Mouse (Mus musculus): ENCODE results near the gene Gm20695.
"Not testable (repeated sequence)": the region's sequence is repeated elsewhere in the genome, so short reads cannot be mapped to it uniquely, and the experiment has no call there.

The Gm20695 gene

GRCm38 (mm10) chr16:3884201-3885064 lies at the start of gene Gm20695, which contains the start of gene Zfp597:
Gene Gm20695, plus strand, starts transcription at chr16:3884648.
Gene Zfp597, minus strand, starts transcription at chr16:3884561.
- DNase-seq (ENCODE audit: low spot score) = peak; percentile 96

- no peak for DNase-seq (ENCODE audit: low spot score)
These were observed 49.0 kb upstream of the Gm20695 start for GRCm38 (mm10) chr16:3835461-3835860.

DNA sequence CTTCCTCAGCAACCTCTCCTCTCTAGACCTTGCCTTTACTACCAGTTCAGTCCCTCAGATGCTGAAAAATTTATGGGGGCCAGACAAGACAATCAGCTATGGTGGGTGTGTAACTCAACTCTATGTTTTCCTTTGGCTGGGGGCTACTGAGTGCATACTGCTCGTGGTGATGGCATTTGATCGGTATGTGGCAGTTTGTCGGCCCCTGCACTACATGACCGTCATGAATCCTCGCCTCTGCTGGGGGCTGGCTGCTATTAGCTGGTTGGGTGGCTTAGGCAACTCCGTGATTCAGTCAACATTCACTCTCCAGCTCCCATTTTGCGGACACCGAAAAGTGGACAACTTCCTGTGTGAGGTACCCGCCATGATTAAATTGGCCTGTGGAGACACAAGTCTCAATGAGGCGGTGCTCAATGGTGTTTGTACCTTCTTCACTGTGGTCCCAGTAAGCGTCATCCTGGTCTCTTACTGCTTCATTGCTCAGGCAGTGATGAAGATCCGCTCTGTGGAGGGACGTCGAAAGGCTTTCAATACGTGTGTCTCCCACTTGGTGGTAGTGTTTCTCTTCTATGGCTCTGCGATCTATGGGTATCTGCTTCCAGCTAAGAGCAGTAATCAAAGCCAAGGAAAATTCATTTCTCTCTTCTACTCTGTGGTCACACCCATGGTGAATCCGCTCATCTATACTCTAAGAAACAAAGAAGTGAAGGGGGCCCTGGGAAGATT lies 45.1 kb upstream of the Gm20695 start:
- peak; percentile 35 for DNase-seq (ENCODE audit: low spot score)

- peak; percentile 14 for DNase-seq (ENCODE audit: low spot score)
These were observed 41.5 kb upstream of the Gm20695 start for GRCm38 (mm10) chr16:3842989-3843388.

- DNase-seq (ENCODE audit: low spot score) = no peak
These were observed 40.7 kb upstream of the Gm20695 start for GRCm38 (mm10) chr16:3843796-3844195.

DNA sequence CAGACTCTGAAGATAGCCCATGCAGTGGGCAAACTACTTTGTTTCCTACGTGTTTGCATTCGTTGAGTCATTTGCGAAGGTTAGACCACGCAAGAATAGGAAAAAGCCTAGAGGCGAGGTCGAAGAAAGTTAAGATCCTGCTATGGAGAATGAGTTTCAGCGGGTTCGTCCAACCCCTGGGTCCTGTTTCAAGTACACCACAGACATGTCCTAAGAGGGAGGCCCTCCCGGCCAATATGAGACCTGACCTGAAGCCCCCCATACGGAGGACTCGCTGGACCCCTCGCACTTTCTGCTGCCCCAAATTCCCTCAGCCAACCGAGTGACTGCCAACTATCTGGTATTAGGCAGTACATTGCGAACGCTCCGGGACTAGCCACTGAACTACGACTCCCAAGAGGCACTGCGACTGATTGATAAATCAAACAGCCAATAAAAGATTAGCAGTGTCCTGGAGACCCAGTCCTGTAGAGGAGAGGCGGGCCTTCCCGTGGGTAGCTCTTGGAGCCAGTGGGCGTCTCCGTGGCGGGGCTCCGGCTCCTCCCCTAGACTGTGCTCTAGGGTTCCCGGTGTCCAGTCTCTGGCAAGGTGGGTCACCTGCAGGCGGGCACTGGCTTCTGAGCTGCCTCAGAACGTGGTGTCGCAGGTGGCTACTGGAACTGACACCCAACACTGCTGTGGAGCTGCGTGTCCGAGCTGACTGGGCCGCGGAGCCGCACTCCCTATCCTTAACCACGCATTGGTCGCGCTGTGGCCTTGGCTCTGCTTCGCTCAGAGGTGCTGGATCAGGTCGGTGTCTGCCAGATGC lies 37.5 kb upstream of the Gm20695 start, which contains the start of gene Zfp174:
Gene Zfp174, plus strand, starts transcription at position 558 of the 808 bp plus-strand sequence.
- DNase-seq (ENCODE audit: low spot score) = peak; percentile 99

GRCm38 (mm10) chr16:3847871-3848270 lies 36.6 kb upstream of the Gm20695 start:
- DNase-seq (ENCODE audit: low spot score) = peak; percentile 13

GRCm38 (mm10) chr16:3848416-3848815 lies 36.0 kb upstream of the Gm20695 start:
- no peak for DNase-seq (ENCODE audit: low spot score)

- DNase-seq (ENCODE audit: low spot score) = not testable (repeated sequence)
These were observed 33.1 kb upstream of the Gm20695 start for GRCm38 (mm10) chr16:3851301-3851700.

- DNase-seq (ENCODE audit: low spot score) = no peak
These were observed 31.9 kb upstream of the Gm20695 start for GRCm38 (mm10) chr16:3852586-3852985.

DNA sequence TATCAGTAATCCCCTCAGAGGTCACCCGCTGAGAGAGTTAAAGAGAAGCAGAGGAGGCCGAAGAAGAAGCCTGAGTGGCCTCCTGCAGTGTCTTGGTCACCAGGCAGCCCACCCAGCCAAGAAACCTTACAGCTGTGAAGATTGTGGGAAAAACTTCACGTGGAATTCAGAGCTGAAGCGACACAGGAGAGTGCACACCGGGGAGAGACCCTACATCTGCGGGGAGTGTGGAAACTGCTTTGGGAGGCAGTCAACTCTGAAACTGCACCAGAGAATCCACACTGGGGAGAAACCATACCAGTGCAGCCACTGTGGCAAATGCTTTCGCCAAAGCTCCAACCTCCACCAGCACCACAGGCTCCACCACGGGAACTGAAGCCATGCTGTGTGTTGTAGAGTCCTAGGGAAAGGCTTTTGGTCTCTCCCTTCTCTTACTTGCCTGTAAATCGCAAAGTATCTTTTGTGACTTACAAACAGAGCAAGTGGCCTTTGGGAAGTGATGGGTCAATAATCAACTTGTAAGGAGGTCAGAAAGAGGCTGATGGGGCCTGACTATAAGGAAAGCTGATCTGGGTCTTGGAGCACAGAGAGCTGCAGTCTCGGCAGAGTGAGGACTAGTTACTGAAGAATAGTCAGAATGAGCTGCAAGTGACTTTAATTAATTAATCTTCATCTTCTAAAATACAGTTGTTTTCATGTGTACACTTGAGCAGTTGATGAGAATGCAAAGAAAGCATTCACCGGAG lies 29.8 kb upstream of the Gm20695 start:
- no peak for DNase-seq (ENCODE audit: low spot score)

DNA sequence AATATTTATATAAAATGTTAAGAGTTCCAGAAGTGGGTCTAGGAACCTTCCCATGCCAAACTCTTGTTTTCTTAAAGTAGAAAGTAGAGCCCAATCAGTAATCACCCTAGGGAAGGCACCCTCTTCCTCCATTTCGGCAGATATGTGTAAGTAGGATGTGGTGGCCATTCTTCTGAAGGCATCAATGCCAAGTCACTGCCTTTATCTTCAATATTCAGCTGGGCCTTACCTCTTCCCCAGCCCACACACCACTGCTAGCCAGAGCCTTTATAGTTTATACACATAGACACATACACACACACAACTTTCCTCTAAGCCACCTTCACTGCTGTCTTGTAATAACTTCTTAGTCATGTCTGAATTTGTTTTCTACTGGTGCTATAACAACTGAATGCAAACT lies 28.7 kb upstream of the Gm20695 start:
- DNase-seq (ENCODE audit: low spot score) = no peak

GRCm38 (mm10) chr16:3859254-3859653 lies 25.2 kb upstream of the Gm20695 start:
- no peak for DNase-seq (ENCODE audit: low spot score)

DNA sequence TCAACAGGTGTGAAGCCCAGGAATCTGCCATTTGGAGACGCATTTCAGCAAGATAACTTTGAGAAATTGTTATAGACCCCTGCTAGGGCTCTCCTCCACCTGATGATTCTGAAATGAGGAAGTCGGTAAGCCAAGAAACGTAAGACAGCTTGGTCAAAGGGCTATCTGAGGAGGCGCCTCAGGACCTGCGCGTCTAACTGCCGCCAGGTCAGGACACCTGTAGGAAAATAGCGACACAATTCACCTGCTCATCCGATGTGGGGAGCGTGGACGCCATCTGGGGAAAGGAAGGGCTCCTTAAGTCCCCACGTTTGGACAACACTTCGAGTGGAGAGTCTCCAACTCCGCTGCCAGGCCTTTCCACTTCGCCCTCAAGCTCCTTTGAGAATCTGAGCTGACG lies 12.6 kb upstream of the Gm20695 start:
- DNase-seq (ENCODE audit: low spot score) = no peak

- DNase-seq (ENCODE audit: low spot score) = peak; percentile 95
These were observed 12.0 kb upstream of the Gm20695 start, which contains the start of gene Naa60 for GRCm38 (mm10) chr16:3872216-3873047. Gene Naa60, plus strand, starts transcription at chr16:3872375.

GRCm38 (mm10) chr16:3876346-3876745 lies 8.1 kb upstream of the Gm20695 start:
- DNase-seq (ENCODE audit: low spot score) = no peak

- DNase-seq (ENCODE audit: low spot score) = peak; percentile 5
These were observed 720 bp downstream of the Gm20695 start for GRCm38 (mm10) chr16:3885065-3885670.

DNA sequence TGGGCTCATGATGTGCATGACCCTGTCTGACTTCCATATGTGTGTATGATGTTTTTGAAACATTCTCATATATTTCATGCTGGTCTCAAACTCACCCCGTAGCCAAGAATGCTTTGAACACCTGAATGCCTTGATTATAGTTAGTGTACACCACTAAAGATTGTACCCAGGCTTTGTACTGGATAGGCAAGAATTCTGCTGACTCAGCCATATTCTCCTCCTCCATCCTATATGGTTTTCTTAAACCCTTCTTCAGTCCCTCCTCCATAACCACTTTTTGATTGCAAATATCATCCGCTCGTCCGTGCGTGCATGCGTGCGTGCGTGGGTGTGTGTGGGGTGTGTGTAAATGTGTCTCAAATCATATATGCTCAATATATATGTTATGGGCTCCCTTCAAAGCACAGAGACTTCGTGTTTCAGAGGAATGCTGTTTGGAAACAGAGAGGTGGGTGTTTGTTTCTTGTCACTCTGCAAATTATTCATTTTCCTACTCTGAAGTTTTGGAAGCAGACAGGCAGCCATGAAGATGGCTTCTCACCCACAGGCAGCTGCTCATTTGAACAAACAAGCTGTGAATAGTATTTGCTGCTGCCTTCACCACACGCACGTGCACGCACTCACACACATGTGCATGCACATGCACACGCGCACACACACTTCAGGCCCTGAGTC lies 7.3 kb downstream of the Gm20695 start:
- DNase-seq (ENCODE audit: low spot score) = no peak

DNA sequence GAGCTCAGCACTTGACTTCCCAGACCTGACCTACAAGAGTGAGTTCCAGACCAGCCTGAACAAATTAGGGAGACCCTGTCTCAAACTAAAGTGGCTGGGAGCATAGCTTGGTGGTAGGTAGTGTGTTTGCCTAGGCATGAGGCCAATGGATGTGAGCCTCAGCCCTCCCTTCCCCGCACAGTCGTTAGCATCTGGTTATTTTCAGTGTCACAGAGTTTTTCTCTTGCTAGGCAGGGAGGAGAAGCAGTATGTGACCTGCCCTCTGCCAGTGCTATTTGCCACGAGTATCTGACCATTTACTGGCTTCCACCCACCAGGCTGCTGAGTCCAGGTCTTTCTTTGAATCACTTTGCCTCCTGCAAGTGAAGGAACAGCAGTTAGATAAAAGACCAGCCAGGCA lies 9.3 kb downstream of the Gm20695 start:
- DNase-seq (ENCODE audit: low spot score) = no peak

All from embryo, embryonic 10.5 days (tissue).